Mouse (Mus musculus): Measurements from ENCODE around the gene Kdm3a. TPM values are rescaled to one million over a fixed set of nuclear protein-coding genes. Genes with fewer than 3 reads are reported as not detected.

Kdm3a gene
- total RNA-seq (2021) = 10 to 100 TPM; 36.1 to 42.6 TPM
- long read RNA-seq, experiment 1, full-length matches to known transcripts = 3 of 12 reads
- long read RNA-seq, experiment 1, partial matches to known transcripts = 4 of 12 reads
- long read RNA-seq, experiment 1, other reads (novel, unspliced or antisense) = 5 of 12 reads
- long read RNA-seq, experiment 2, full-length matches to known transcripts = 5 of 14 reads
- long read RNA-seq, experiment 2, partial matches to known transcripts = 3 of 14 reads
- long read RNA-seq, experiment 2, other reads (novel, unspliced or antisense) = 6 of 14 reads

GRCm38 (mm10) chr6:71632829-71633662 is at the start of gene Kdm3a:
Gene Kdm3a (minus strand): TSS chr6:71632990.
- DNase-seq (ENCODE audit: low spot score in 2 of 2) = peak; percentile 98 to 99

- DNase-seq (ENCODE audit: low spot score in 2 of 2) = no peak
Observed at GRCm38 (mm10) chr6:71678891-71679290, 46.1 kb upstream of the Kdm3a start.

- DNase-seq (ENCODE audit: low spot score in 2 of 2) = no peak
Observed at GRCm38 (mm10) chr6:71673166-71673565, 40.4 kb upstream of the Kdm3a start.

- no peak for DNase-seq (ENCODE audit: low spot score in 2 of 2)
Observed at GRCm38 (mm10) chr6:71664511-71664910, 31.7 kb upstream of the Kdm3a start.

- no peak for DNase-seq (ENCODE audit: low spot score in 2 of 2)
Observed at GRCm38 (mm10) chr6:71658290-71658689, 25.5 kb upstream of the Kdm3a start.

GRCm38 (mm10) chr6:71655835-71656234 is 23.0 kb upstream of the Kdm3a start:
- DNase-seq (ENCODE audit: low spot score in 2 of 2) = no peak

- DNase-seq (ENCODE audit: low spot score in 2 of 2) = no peak
Observed at GRCm38 (mm10) chr6:71651868-71652267, 19.1 kb upstream of the Kdm3a start.

GRCm38 (mm10) chr6:71632486-71632828 is 333 bp downstream of the Kdm3a start:
- no peak for DNase-seq (ENCODE audit: low spot score in 2 of 2)

- peak; percentile 37 to 52 for DNase-seq (ENCODE audit: low spot score in 2 of 2)
Observed at GRCm38 (mm10) chr6:71631706-71632461, 906 bp downstream of the Kdm3a start.

- DNase-seq (ENCODE audit: low spot score in 2 of 2) = no peak
Observed at GRCm38 (mm10) chr6:71631196-71631595, 1.6 kb downstream of the Kdm3a start.

GRCm38 (mm10) chr6:71627325-71627724 is 5.5 kb downstream of the Kdm3a start:
- no peak for DNase-seq (ENCODE audit: low spot score in 2 of 2)

GRCm38 (mm10) chr6:71625984-71626383 is 6.8 kb downstream of the Kdm3a start:
- DNase-seq (ENCODE audit: low spot score in 2 of 2) = no peak

GRCm38 (mm10) chr6:71624723-71625122 is 8.1 kb downstream of the Kdm3a start:
- DNase-seq (ENCODE audit: low spot score in 2 of 2) = no peak

GRCm38 (mm10) chr6:71621981-71622380 is 10.8 kb downstream of the Kdm3a start:
- peak in 1 of 2 experiments; percentile 75 for DNase-seq (ENCODE audit: low spot score in 2 of 2)

GRCm38 (mm10) chr6:71621551-71621950 is 11.2 kb downstream of the Kdm3a start:
- DNase-seq (ENCODE audit: low spot score in 2 of 2) = no peak

GRCm38 (mm10) chr6:71616959-71617358 is 15.8 kb downstream of the Kdm3a start:
- no peak for DNase-seq (ENCODE audit: low spot score in 2 of 2)

GRCm38 (mm10) chr6:71613225-71613624 is 19.6 kb downstream of the Kdm3a start:
- DNase-seq (ENCODE audit: low spot score in 2 of 2) = no peak

GRCm38 (mm10) chr6:71609968-71610367 is 22.8 kb downstream of the Kdm3a start:
- no peak for DNase-seq (ENCODE audit: low spot score in 2 of 2)

- DNase-seq (ENCODE audit: low spot score in 2 of 2) = no peak
Observed at GRCm38 (mm10) chr6:71608994-71609393, 23.8 kb downstream of the Kdm3a start.

- DNase-seq (ENCODE audit: low spot score in 2 of 2) = no peak
Observed at GRCm38 (mm10) chr6:71607756-71608155, 25.0 kb downstream of the Kdm3a start.

- no peak for DNase-seq (ENCODE audit: low spot score in 2 of 2)
Observed at GRCm38 (mm10) chr6:71590154-71590553, 42.6 kb downstream of the Kdm3a start.

- DNase-seq (ENCODE audit: low spot score in 2 of 2) = no peak
Observed at GRCm38 (mm10) chr6:71589401-71589800, 43.4 kb downstream of the Kdm3a start.
